Mouse (Mus musculus) bone marrow, adult 2 months (tissue): ENCODE measurements around the gene B4galt5.
A peak's percentile ranks its signal among the peaks of the same experiment; 100 is the strongest.

ENCODE experiments used
- CTCF ChIP-seq: fragments of 200-500 bp; IDR thresholded peaks from 2 replicates; pipeline ENCODE4 v1.5.1; 2011; ENCODE audit warnings: low read length, control low read depth; ENCODE audit not compliant: control insufficient read depth, insufficient read depth
- POLR2A ChIP-seq: fragments of 200-500 bp; IDR thresholded peaks from 2 replicates; pipeline ENCODE4 v1.6.1; 2011; ENCODE audit warnings: low read depth, mild to moderate bottlenecking, control low read depth, low read length, borderline replicate concordance; ENCODE audit not compliant: control insufficient read depth

GRCm38 (mm10) chr2:167344871-167345507 lies 4.0 kb downstream of the B4galt5 start:
- TF ChIP-seq CTCF (peak; percentile 27; the same call in 1 of the 2 replicates), POLR2A (no peak)
